Mouse (Mus musculus): ENCODE results near the gene Vstm2l.

Gene Vstm2l

DNA sequence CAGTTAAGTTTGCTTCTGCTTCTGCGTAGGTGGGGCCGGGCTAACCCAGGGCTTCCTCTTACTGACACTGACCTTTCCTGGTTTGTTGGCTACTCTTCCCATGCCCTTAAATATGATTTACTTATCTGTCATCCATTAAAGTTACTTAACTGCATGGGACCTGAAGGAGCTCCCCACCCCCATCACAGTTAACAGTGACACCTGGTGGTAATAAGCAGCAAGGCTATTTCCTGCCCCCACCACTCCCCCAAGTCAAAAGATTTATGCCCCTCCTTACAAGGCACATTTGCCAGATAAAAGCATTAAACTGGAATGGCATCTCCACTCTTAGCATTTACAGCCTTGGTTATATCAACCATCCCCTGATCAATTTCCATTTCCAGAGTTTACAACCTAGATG lies 75.5 kb downstream of the Vstm2l start:
- DNase-seq (ENCODE audit: extremely low spot score, low read depth, low spot score) = no peak

DNA sequence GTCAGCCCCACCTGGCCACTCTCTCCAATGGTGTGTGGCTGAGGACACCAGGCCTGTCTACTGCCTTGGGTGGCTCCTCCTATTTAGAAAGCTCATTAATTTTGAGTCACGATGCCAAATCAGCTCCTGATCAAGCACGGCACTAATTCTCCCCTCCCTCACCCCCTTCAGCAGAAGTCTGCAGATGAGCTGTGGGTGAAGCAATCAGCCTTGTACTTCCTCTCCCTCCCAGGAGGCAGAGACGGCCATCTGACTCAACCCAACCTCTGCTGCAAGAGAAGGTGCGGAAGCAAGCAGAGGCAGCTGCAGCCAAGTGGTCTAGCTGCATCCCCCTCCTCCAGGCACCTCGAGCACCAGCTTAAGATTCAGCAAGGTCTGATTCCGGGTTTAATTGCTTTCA lies 76.6 kb downstream of the Vstm2l start:
- no peak for DNase-seq (ENCODE audit: extremely low spot score, low read depth, low spot score)

DNA sequence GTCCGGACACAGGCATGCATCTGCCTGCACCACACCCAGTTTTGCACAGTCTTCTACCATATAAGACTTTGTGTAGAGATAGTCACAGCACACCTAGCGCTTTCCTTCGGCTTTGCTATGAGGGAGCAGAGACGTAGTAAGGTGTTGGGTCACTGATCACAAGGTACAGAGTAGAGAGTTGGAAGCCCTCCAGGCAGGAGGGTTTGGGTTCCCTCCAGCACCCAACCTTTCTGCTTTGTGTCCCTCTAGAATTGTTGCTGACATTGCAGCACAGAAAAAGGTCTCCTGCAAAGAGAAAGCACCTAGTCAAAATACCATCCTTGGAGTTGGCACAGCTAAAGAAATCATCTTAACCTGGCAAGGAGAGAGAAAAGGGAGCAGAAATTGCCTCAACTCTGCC lies 78.0 kb downstream of the Vstm2l start:
- DNase-seq (ENCODE audit: extremely low spot score, low read depth, low spot score) = no peak
